In genomic region chr7:108934836-108935235, GRCm38 (mm10) we compare ENCODE assay signal across 8 mouse cellular contexts. TPM values are rescaled to one million over a fixed set of nuclear protein-coding genes. Genes with fewer than 3 reads are reported as not detected.
DNase-seq lines count a peak whose midpoint lies in the region; ATAC-seq and TF ChIP-seq lines count a peak whose summit lies in the region.

No protein-coding gene starts in this region.

- peaks cover 3% of the 10 kb centered on the region; the same call in 1 of the 2 replicates for H3K4me1 ChIP-seq in embryonic facial prominence, embryonic 11.5 days (ENCODE audit: control insufficient read depth, insufficient read depth, low read length)
- H3K4me1 ChIP-seq in intestine, postnatal 0 days (replicated peaks; ENCODE audit: control insufficient read depth, insufficient read depth, low read length), result peaks cover 5% of the 10 kb centered on the region; the same call in 1 of the 2 replicates
- H3K4me1 ChIP-seq in midbrain, embryonic 12.5 days, result peaks cover 15% of the 10 kb centered on the region

- WGBS in embryonic facial prominence, embryonic 11.5 days, result 4% methylated on average over 8 of the region's 8 CpGs
- WGBS in intestine, postnatal 0 days, result 4% methylated on average over 8 of the region's 8 CpGs
- 4% methylated on average over 8 of the region's 8 CpGs for WGBS in midbrain, embryonic 12.5 days

- H3K9me3 ChIP-seq in embryonic facial prominence, embryonic 11.5 days (replicated peaks; ENCODE audit: control insufficient read depth, low read length), result no peaks in the 10 kb centered on the region
- H3K9me3 ChIP-seq in intestine, postnatal 0 days (ENCODE audit: control insufficient read depth), result no peaks in the 10 kb centered on the region
- H3K9me3 ChIP-seq in midbrain, embryonic 12.5 days, result no peaks in the 10 kb centered on the region

- peak overlapping the region; percentile 82 for H3K4me3 ChIP-seq in layer of hippocampus, adult 2 months
- peak overlapping the region; percentile 87 for H3K4me3 ChIP-seq in embryonic facial prominence, embryonic 11.5 days (ENCODE audit: low read depth, low read length)
- peak overlapping the region; percentile 97 for H3K4me3 ChIP-seq in intestine, postnatal 0 days (ENCODE audit: low read depth, low read length)
- peak overlapping the region; percentile 84 for H3K4me3 ChIP-seq in midbrain, embryonic 12.5 days

- no peak for ATAC-seq in embryonic facial prominence, embryonic 11.5 days (replicated peaks; ENCODE audit: insufficient number of reproducible peaks, low FRiP score, low TSS enrichment, low read depth)
- no peak for ATAC-seq in intestine, postnatal 0 days
- no peak for ATAC-seq in midbrain, embryonic 12.5 days (ENCODE audit: low FRiP score, low read depth)
- ATAC-seq in monocyte, adult 5-6 weeks (replicated peaks; ENCODE audit: insufficient number of reproducible peaks, low FRiP score, low TSS enrichment, poor library complexity, severe bottlenecking), result no peak

- H3K36me3 ChIP-seq in embryonic facial prominence, embryonic 11.5 days (replicated peaks; ENCODE audit: control insufficient read depth, insufficient read depth, low read depth, low read length), result no peaks in the 10 kb centered on the region; the same call in 1 of the 2 replicates
- peaks cover 22% of the 10 kb centered on the region for H3K36me3 ChIP-seq in intestine, postnatal 0 days (ENCODE audit: control insufficient read depth, insufficient read depth)
- peaks cover 30% of the 10 kb centered on the region for H3K36me3 ChIP-seq in midbrain, embryonic 12.5 days

- peak overlapping the region; percentile 83 for H3K4me2 ChIP-seq in embryonic facial prominence, embryonic 11.5 days (ENCODE audit: low read depth, low read length)
- peak overlapping the region; percentile 69 for H3K4me2 ChIP-seq in intestine, postnatal 0 days (replicated peaks; ENCODE audit: low read depth)
- H3K4me2 ChIP-seq in midbrain, embryonic 12.5 days (replicated peaks), result peak overlapping the region; percentile 81

- peak overlapping the region; percentile 93 for H3K9ac ChIP-seq in embryonic facial prominence, embryonic 11.5 days (replicated peaks; ENCODE audit: low read length)
- peak overlapping the region; percentile 97 for H3K9ac ChIP-seq in intestine, postnatal 0 days (ENCODE audit: low read depth, low read length)
- peak overlapping the region; percentile 86 for H3K9ac ChIP-seq in midbrain, embryonic 12.5 days (replicated peaks)

- H3K27ac ChIP-seq in layer of hippocampus, adult 2 months, result peak overlapping the region; percentile 88
- H3K27ac ChIP-seq in embryonic facial prominence, embryonic 11.5 days (replicated peaks; ENCODE audit: low read depth, low read length), result no peak overlapping the region
- 0 out of 2 replicates have a peak overlapping the region, but pooled peaks have one; percentile 84 for H3K27ac ChIP-seq in intestine, postnatal 0 days (ENCODE audit: low read depth, low read length)
- no peak overlapping the region; the same call in 1 of the 2 replicates for H3K27ac ChIP-seq in midbrain, embryonic 12.5 days (replicated peaks)

- no peak for TF ChIP-seq CTCF in layer of hippocampus, adult 2 months (conservative IDR thresholded peaks at IDR 0.05)
- TF ChIP-seq CTCF in intestine, postnatal 0 days (IDR thresholded peaks at IDR 0.05; ENCODE audit: low read depth), result no peak

- intact Hi-C loops in gastrocnemius, postnatal 36 days (cut with DNase I), result no loop called here

- DNase-seq in layer of hippocampus, adult 2 months (ENCODE audit: low spot score in 2 of 2), result no peak
- DNase-seq in layer of hippocampus, adult 9-11 months, result no peak
- no peak for DNase-seq in embryonic facial prominence, embryonic 11.5 days (ENCODE audit: low spot score)
- DNase-seq in left cerebral cortex, adult 18-20 months (ENCODE audit: low spot score in 2 of 2), result no peak
- no peak for DNase-seq in gastrocnemius, postnatal 36 days

- no peaks in the 10 kb centered on the region for H3K27me3 ChIP-seq in embryonic facial prominence, embryonic 11.5 days (ENCODE audit: control insufficient read depth, insufficient read depth, low read length)
- H3K27me3 ChIP-seq in intestine, postnatal 0 days (replicated peaks; ENCODE audit: control insufficient read depth, insufficient read depth, low read length), result no peaks in the 10 kb centered on the region
- H3K27me3 ChIP-seq in midbrain, embryonic 12.5 days, result no peaks in the 10 kb centered on the region

RNA-seq across cellular contexts. Expression of gene Eif3f, which starts 0.6 kb away (rescaled TPM):
- 100 to 1,000 TPM in 1 of 2 experiments, 10 to 100 TPM in 1; 95.6 to 101 TPM for total RNA-seq in layer of hippocampus, adult 2 months (2021)
- 72.6 and 81.4 TPM in 2 replicates for polyA plus RNA-seq in embryonic facial prominence, embryonic 11.5 days (2014; fragmentation: Nextera tagmentation; extraction: Ambion mirVana)
- polyA plus RNA-seq in intestine, postnatal 0 days (2015; fragmentation: Nextera tagmentation; extraction: Ambion mirVana), result 57.5 and 64.5 TPM in 2 replicates
- polyA plus RNA-seq in midbrain, embryonic 12.5 days (2016; fragmentation: Nextera tagmentation; extraction: Ambion mirVana), result 77.9 and 86.2 TPM in 2 replicates
- 100 to 1,000 TPM in 1 of 2 experiments, 10 to 100 TPM in 1; 92.0 to 108 TPM for total RNA-seq in left cerebral cortex, adult 18-20 months (2021)
- 58.0 to 87.8 TPM (median 78.2 TPM) in 3 replicates for total RNA-seq in monocyte, adult 5-6 weeks (2017)
- total RNA-seq in gastrocnemius, postnatal 36 days (2021), result 100 to 1,000 TPM in 1 of 2 experiments, 10 to 100 TPM in 1; 90.9 to 108 TPM

RNA-seq across cellular contexts. Expression of gene Nlrp10, which starts 4.9 kb away (rescaled TPM):
- under 1 TPM; 0.27 to 0.28 TPM for total RNA-seq in layer of hippocampus, adult 2 months (2021)
- polyA plus RNA-seq in embryonic facial prominence, embryonic 11.5 days (2014; fragmentation: Nextera tagmentation; extraction: Ambion mirVana), result 0.07 and 0.13 TPM in 2 replicates
- 0.04 and 0.07 TPM in 2 replicates for polyA plus RNA-seq in intestine, postnatal 0 days (2015; fragmentation: Nextera tagmentation; extraction: Ambion mirVana)
- 0.06 TPM in 1 of 2 replicates, not detected in the other for polyA plus RNA-seq in midbrain, embryonic 12.5 days (2016; fragmentation: Nextera tagmentation; extraction: Ambion mirVana)
- under 1 TPM; 0.44 to 0.52 TPM for total RNA-seq in left cerebral cortex, adult 18-20 months (2021)
- 1.2 to 2.4 TPM (median 1.4 TPM) in 3 replicates for total RNA-seq in monocyte, adult 5-6 weeks (2017)
- total RNA-seq in gastrocnemius, postnatal 36 days (2021), result 1 to 10 TPM; 1.3 to 1.8 TPM

RNA-seq across cellular contexts. Expression of gene Tub, which starts 15.3 kb away (rescaled TPM):
- total RNA-seq in layer of hippocampus, adult 2 months (2021), result 100 to 1,000 TPM; 179 to 198 TPM
- 3.9 and 4.5 TPM in 2 replicates for polyA plus RNA-seq in embryonic facial prominence, embryonic 11.5 days (2014; fragmentation: Nextera tagmentation; extraction: Ambion mirVana)
- polyA plus RNA-seq in intestine, postnatal 0 days (2015; fragmentation: Nextera tagmentation; extraction: Ambion mirVana), result 1.1 and 1.4 TPM in 2 replicates
- polyA plus RNA-seq in midbrain, embryonic 12.5 days (2016; fragmentation: Nextera tagmentation; extraction: Ambion mirVana), result 26.2 and 31.8 TPM in 2 replicates
- 100 to 1,000 TPM; 128 to 137 TPM for total RNA-seq in left cerebral cortex, adult 18-20 months (2021)
- 0.19 to 0.49 TPM (median 0.21 TPM) in 3 replicates for total RNA-seq in monocyte, adult 5-6 weeks (2017)
- total RNA-seq in gastrocnemius, postnatal 36 days (2021), result under 1 TPM; 0.38 to 0.49 TPM

RNA-seq across cellular contexts. Expression of gene Olfr519, which starts 40.6 kb away (rescaled TPM):
- total RNA-seq in layer of hippocampus, adult 2 months (2021), result not detected
- not detected in 2 replicates for polyA plus RNA-seq in embryonic facial prominence, embryonic 11.5 days (2014; fragmentation: Nextera tagmentation; extraction: Ambion mirVana)
- not detected in 2 replicates for polyA plus RNA-seq in intestine, postnatal 0 days (2015; fragmentation: Nextera tagmentation; extraction: Ambion mirVana)
- not detected in 2 replicates for polyA plus RNA-seq in midbrain, embryonic 12.5 days (2016; fragmentation: Nextera tagmentation; extraction: Ambion mirVana)
- not detected for total RNA-seq in left cerebral cortex, adult 18-20 months (2021)
- not detected in 3 replicates for total RNA-seq in monocyte, adult 5-6 weeks (2017)
- total RNA-seq in gastrocnemius, postnatal 36 days (2021), result not detected

RNA-seq across cellular contexts. Expression of gene Olfr518, which starts 50.0 kb away (rescaled TPM):
- total RNA-seq in layer of hippocampus, adult 2 months (2021), result not detected
- polyA plus RNA-seq in embryonic facial prominence, embryonic 11.5 days (2014; fragmentation: Nextera tagmentation; extraction: Ambion mirVana), result not detected in 2 replicates
- not detected in 2 replicates for polyA plus RNA-seq in intestine, postnatal 0 days (2015; fragmentation: Nextera tagmentation; extraction: Ambion mirVana)
- polyA plus RNA-seq in midbrain, embryonic 12.5 days (2016; fragmentation: Nextera tagmentation; extraction: Ambion mirVana), result not detected in 2 replicates
- not detected for total RNA-seq in left cerebral cortex, adult 18-20 months (2021)
- not detected in 3 replicates for total RNA-seq in monocyte, adult 5-6 weeks (2017)
- not detected for total RNA-seq in gastrocnemius, postnatal 36 days (2021)

Comparison
In these comparisons a context has a peak if more than half of its experiments do, and no peak if none do; other contexts are left out.
1. H3K27ac ChIP-seq: peak in layer of hippocampus, adult 2 months (single experiment) and intestine, postnatal 0 days (single experiment); none in embryonic facial prominence, embryonic 11.5 days (single experiment) and midbrain, embryonic 12.5 days (single experiment).
2. RNA of gene Tub, which starts 15.3 kb away (total RNA-seq): 179 to 198 TPM in layer of hippocampus, adult 2 months and 128 to 137 TPM in left cerebral cortex, adult 18-20 months; 0.38 to 0.49 TPM in gastrocnemius, postnatal 36 days and 0.19 to 0.49 TPM in monocyte, adult 5-6 weeks; every median in the first group is over 10 times any median in the second.
3. Peak in every context shown above with its lines, with median percentiles within 50 percentile points of each other: H3K4me3 ChIP-seq, H3K4me2 ChIP-seq and H3K9ac ChIP-seq.